Mouse (Mus musculus): ENCODE data around the gene Cebpz.

Cebpz gene

GRCm38 (mm10) chr17:78936466-78937228 is at the start of gene Cebpz, which contains the start of gene Ndufaf7:
Cebpz (minus strand) TSS chr17:78937066.
Ndufaf7 (plus strand) TSS chr17:78937136.
- peak; percentile 100 for DNase-seq

GRCm38 (mm10) chr17:78983736-78984135 is 46.9 kb upstream of the Cebpz start:
- DNase-seq, result no peak

GRCm38 (mm10) chr17:78983166-78983565 is 46.3 kb upstream of the Cebpz start:
- DNase-seq, result no peak

- no peak for DNase-seq
Measured at GRCm38 (mm10) chr17:78968500-78968899, 31.6 kb upstream of the Cebpz start.

GRCm38 (mm10) chr17:78966092-78966883 is 29.4 kb upstream of the Cebpz start:
- no peak for DNase-seq

- no peak for DNase-seq
Measured at GRCm38 (mm10) chr17:78964387-78964786, 27.5 kb upstream of the Cebpz start.

GRCm38 (mm10) chr17:78959473-78959872 is 22.6 kb upstream of the Cebpz start:
- no peak for DNase-seq

GRCm38 (mm10) chr17:78953240-78953639 is 16.4 kb upstream of the Cebpz start:
- no peak for DNase-seq

- no peak for DNase-seq
Measured at GRCm38 (mm10) chr17:78952070-78952469, 15.2 kb upstream of the Cebpz start.

- no peak for DNase-seq
Measured at GRCm38 (mm10) chr17:78951225-78951624, 14.4 kb upstream of the Cebpz start.

GRCm38 (mm10) chr17:78942579-78942978 is 5.7 kb upstream of the Cebpz start:
- DNase-seq, result peak; percentile 9

GRCm38 (mm10) chr17:78938927-78939326 is 2.1 kb upstream of the Cebpz start:
- DNase-seq, result no peak

GRCm38 (mm10) chr17:78937229-78937853 is 475 bp upstream of the Cebpz start:
- DNase-seq, result no peak

- DNase-seq, result no peak
Measured at GRCm38 (mm10) chr17:78935857-78936256, 1.0 kb downstream of the Cebpz start.

GRCm38 (mm10) chr17:78917696-78918095 is 19.2 kb downstream of the Cebpz start:
- no peak for DNase-seq

GRCm38 (mm10) chr17:78916899-78917298 is 20.0 kb downstream of the Cebpz start:
- no peak for DNase-seq

- DNase-seq, result peak; percentile 90
Measured at GRCm38 (mm10) chr17:78916369-78916813, 20.5 kb downstream of the Cebpz start, which contains the start of gene Cebpzos. Cebpzos (plus strand) TSS chr17:78916500.

- peak; percentile 32 for DNase-seq
Measured at GRCm38 (mm10) chr17:78915772-78916171, 21.1 kb downstream of the Cebpz start.

GRCm38 (mm10) chr17:78913921-78914320 is 22.9 kb downstream of the Cebpz start:
- no peak for DNase-seq

- DNase-seq, result peak; percentile 62
Measured at GRCm38 (mm10) chr17:78912861-78913281, 24.0 kb downstream of the Cebpz start.

- DNase-seq, result no peak
Measured at GRCm38 (mm10) chr17:78909374-78909773, 27.5 kb downstream of the Cebpz start.

GRCm38 (mm10) chr17:78906892-78907291 is 30.0 kb downstream of the Cebpz start, which contains the start of gene Sult6b1:
Sult6b1 (minus strand) TSS chr17:78906992.
- DNase-seq, result no peak

GRCm38 (mm10) chr17:78903158-78903557 is 33.7 kb downstream of the Cebpz start:
- DNase-seq, result no peak
